Mouse (Mus musculus) cortical plate, adult 2 months (tissue): ENCODE data around the gene Pcgf3.

Source experiments
- CTCF ChIP-seq: fragments of 200-500 bp; IDR thresholded peaks from 2 replicates; pipeline ENCODE4 v1.5.1; 2011; ENCODE audit warnings: mild to moderate bottlenecking, control low read depth, low read length; ENCODE audit not compliant: insufficient read depth; ENCODE audit errors: extremely low read depth
- POLR2A ChIP-seq: fragments of 200-500 bp; IDR thresholded peaks from 2 replicates; pipeline ENCODE4 v1.6.1; 2011; ENCODE audit warnings: mild to moderate bottlenecking, low read length, control low read depth; ENCODE audit not compliant: insufficient read depth; ENCODE audit errors: extremely low read depth

DNA sequence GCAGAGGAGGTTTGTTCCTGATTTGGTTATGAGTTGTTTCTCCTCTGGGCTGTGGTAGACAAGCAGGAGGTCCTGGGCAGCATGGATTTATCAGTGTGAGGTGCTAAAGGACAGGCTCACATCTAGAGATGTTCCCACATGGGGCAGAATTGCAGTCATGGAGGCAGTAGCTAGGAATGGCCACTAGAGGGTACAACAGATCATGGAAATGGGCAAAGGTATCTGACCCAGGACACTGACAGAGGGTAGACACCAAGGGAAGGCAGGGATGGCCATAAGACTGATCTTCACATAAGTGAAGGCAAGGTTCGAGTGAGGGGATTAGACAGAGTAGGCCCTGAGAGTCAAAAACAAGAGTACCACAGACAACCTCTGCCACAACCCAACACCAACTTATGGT, 33.8 kb upstream of the Pcgf3 start:
- no peak for TF ChIP-seq POLR2A
- TF ChIP-seq CTCF, result peak; percentile 92
